Mouse (Mus musculus) gastrocnemius, adult 2 months (tissue): Measurements from ENCODE around the gene Prickle2. TPM values are rescaled to one million over a fixed set of nuclear protein-coding genes. Genes with fewer than 3 reads are reported as not detected.

Experiments used
- DNase-seq: peaks from one replicate; pipeline ENCODE4 v3.0.0; 2022
- H3K27ac ChIP-seq: fragments of 200-600 bp; 2 replicates; pipeline ENCODE4 v1.8.1; 2022; ENCODE audit warnings: mild to moderate bottlenecking
- H3K4me3 ChIP-seq: fragments of 200-600 bp; 2 replicates; pipeline ENCODE4 v1.8.1; 2022; ENCODE audit warnings: mild to moderate bottlenecking, moderate library complexity
- CTCF ChIP-seq: fragments of 200-600 bp; IDR thresholded peaks from 2 replicates; pipeline ENCODE4 v1.8.1; 2022; ENCODE audit warnings: antibody characterized with exemption, mild to moderate bottlenecking, moderate library complexity
- intact Hi-C: fragments of 180-260 bp; cut with DNase I; formaldehyde crosslinking; loops from one replicate; pipeline ENCODE4 v1.15.1; 2025
- total RNA-seq, 2 experiments: library from RNA; stranded (reverse); gene quantifications; 2 replicates each; pipeline ENCODE4 v1.2.3; 2021

Prickle2 gene
- total RNA-seq, 2 experiments from 2014 or later: 1.2 to 2.3 TPM

GRCm38 (mm10) chr6:92468892-92469291, 237.1 kb downstream of the Prickle2 start:
- no peak for TF ChIP-seq CTCF
- intact Hi-C loops: no loop called here
- H3K4me3 ChIP-seq: no peak overlapping the region
- DNase-seq: no peak
- peak overlapping the region; percentile 24 for H3K27ac ChIP-seq

GRCm38 (mm10) chr6:92468383-92468791, 237.6 kb downstream of the Prickle2 start:
- TF ChIP-seq CTCF: no peak
- H3K4me3 ChIP-seq: no peak overlapping the region
- intact Hi-C loops: no loop called here
- H3K27ac ChIP-seq: peak overlapping the region; percentile 24
- DNase-seq: no peak

- DNase-seq: no peak
- no peak for TF ChIP-seq CTCF
- Histone ChIP-seq H3K27ac (no peak overlapping the region), H3K4me3 (no peak overlapping the region)
- intact Hi-C loops: no loop called here
Measured at GRCm38 (mm10) chr6:92467343-92467742, 238.6 kb downstream of the Prickle2 start.

- Histone ChIP-seq H3K27ac (peak overlapping the region; percentile 70), H3K4me3 (no peak overlapping the region)
- no peak for TF ChIP-seq CTCF
- intact Hi-C loops: no loop called here
- no peak for DNase-seq
Measured at GRCm38 (mm10) chr6:92465666-92466065, 240.3 kb downstream of the Prickle2 start.

- peak; percentile 43 for DNase-seq
- peak overlapping the region; percentile 70 for H3K27ac ChIP-seq
Measured at GRCm38 (mm10) chr6:92464781-92465337, 241.1 kb downstream of the Prickle2 start.

GRCm38 (mm10) chr6:92463768-92464167, 242.2 kb downstream of the Prickle2 start:
- TF ChIP-seq CTCF: no peak
- intact Hi-C loops: no loop called here
- H3K27ac ChIP-seq: peak overlapping the region; percentile 70
- H3K4me3 ChIP-seq: no peak overlapping the region
- DNase-seq: no peak

More at GRCm38 (mm10) chr6:92464781-92465337, 241.1 kb downstream of the Prickle2 start:
- intact Hi-C loops: no loop called here
- TF ChIP-seq CTCF: no peak
- H3K4me3 ChIP-seq: no peak overlapping the region

GRCm38 (mm10) chr6:92460750-92461149, 245.2 kb downstream of the Prickle2 start:
- intact Hi-C loops: no loop called here
- DNase-seq: no peak
- H3K4me3 ChIP-seq: no peak overlapping the region

GRCm38 (mm10) chr6:92458026-92458425, 247.9 kb downstream of the Prickle2 start:
- Histone ChIP-seq H3K4me3 (no peak overlapping the region), H3K27ac (no peak overlapping the region)
- no peak for TF ChIP-seq CTCF
- DNase-seq: no peak
- intact Hi-C loops: no loop called here

More at GRCm38 (mm10) chr6:92460750-92461149, 245.2 kb downstream of the Prickle2 start:
- no peak for TF ChIP-seq CTCF
- no peak overlapping the region for H3K27ac ChIP-seq

- no peak for DNase-seq
- intact Hi-C loops: no loop called here
- Histone ChIP-seq H3K4me3 (no peak overlapping the region), H3K27ac (peak overlapping the region; percentile 2; the same call in 1 of the 2 replicates)
- no peak for TF ChIP-seq CTCF
Measured at GRCm38 (mm10) chr6:92451421-92451820, 254.5 kb downstream of the Prickle2 start.

- no peak for TF ChIP-seq CTCF
- intact Hi-C loops: no loop called here
- no peak overlapping the region for H3K4me3 ChIP-seq
- H3K27ac ChIP-seq: no peak overlapping the region
- DNase-seq: no peak
Measured at GRCm38 (mm10) chr6:92449956-92450355, 256.0 kb downstream of the Prickle2 start.

GRCm38 (mm10) chr6:92446662-92447061, 259.3 kb downstream of the Prickle2 start:
- DNase-seq: no peak
- Histone ChIP-seq H3K27ac (peak overlapping the region; percentile 28), H3K4me3 (no peak overlapping the region)
- TF ChIP-seq CTCF: no peak
- intact Hi-C loops: no loop called here

GRCm38 (mm10) chr6:92441205-92441604, 264.8 kb downstream of the Prickle2 start:
- no peak overlapping the region for H3K4me3 ChIP-seq
- intact Hi-C loops: loop anchor here (1.0 kb wide), 1 partner anchor 155 kb away; no protein-coding TSS in a partner anchor
- TF ChIP-seq CTCF: peak; percentile 79
- H3K27ac ChIP-seq: no peak overlapping the region
- peak; percentile 69 for DNase-seq

- intact Hi-C loops: no loop called here
- no peak for DNase-seq
- Histone ChIP-seq H3K27ac (no peak overlapping the region), H3K4me3 (no peak overlapping the region)
- TF ChIP-seq CTCF: no peak
Measured at GRCm38 (mm10) chr6:92440251-92440650, 265.7 kb downstream of the Prickle2 start.

GRCm38 (mm10) chr6:92432146-92432545, 273.8 kb downstream of the Prickle2 start:
- no peak overlapping the region for H3K27ac ChIP-seq

More at GRCm38 (mm10) chr6:92432146-92432545, 273.8 kb downstream of the Prickle2 start:
- DNase-seq: no peak
- intact Hi-C loops: no loop called here
- TF ChIP-seq CTCF: no peak
- no peak overlapping the region for H3K4me3 ChIP-seq
